Mouse (Mus musculus) liver, postnatal 0 days (tissue): ENCODE data around the gene Cyp2d34.

Experiments
- CTCF ChIP-seq: sonication (generic); IDR thresholded peaks from 2 replicates; pipeline ENCODE4 v1.5.1; 2016; ENCODE audit warnings: antibody characterized with exemption, low read depth
- EP300 ChIP-seq: IDR thresholded peaks from 2 replicates; pipeline ENCODE4 v1.6.1; 2016; ENCODE audit warnings: antibody characterized with exemption, low read depth, mild to moderate bottlenecking

GRCm38 (mm10) chr15:82582621-82583020 is 38.1 kb downstream of the Cyp2d34 start:
- TF ChIP-seq EP300: no peak
- TF ChIP-seq CTCF: no peak
